8 mouse cellular contexts compared by ENCODE assay signal in the genomic region with DNA sequence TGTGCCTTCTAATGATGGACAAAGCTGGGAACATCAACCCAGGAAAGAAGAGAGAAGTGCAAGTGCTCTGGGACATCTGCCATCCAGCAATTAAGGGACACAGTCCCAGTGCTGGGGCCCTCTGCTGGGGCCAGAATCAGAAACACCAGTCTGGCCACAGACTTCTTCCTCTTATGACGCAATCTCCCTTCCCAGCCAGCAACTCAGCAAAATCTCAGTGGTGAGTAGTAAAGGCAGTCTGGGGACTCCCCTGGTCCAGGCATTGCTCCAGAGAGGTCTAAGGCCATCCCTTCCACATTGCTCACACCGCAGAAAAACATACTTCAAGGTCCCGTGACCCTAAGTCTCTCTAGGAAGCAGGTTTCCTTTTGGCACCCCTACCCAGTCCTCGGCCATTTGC. TPM values are rescaled to one million over a fixed set of nuclear protein-coding genes. Genes with fewer than 3 reads are reported as not detected.
DNase-seq lines count a peak whose midpoint lies in the region; ATAC-seq and TF ChIP-seq lines count a peak whose summit lies in the region.

No protein-coding gene starts in this region.

- no peaks in the 10 kb centered on the region for H3K9me3 ChIP-seq in MEL (replicated peaks; ENCODE audit: insufficient read depth, low read length)
- H3K9me3 ChIP-seq in forebrain, embryonic 14.5 days (replicated peaks; ENCODE audit: control insufficient read depth, low read length) = no peaks in the 10 kb centered on the region
- H3K9me3 ChIP-seq in hindbrain, embryonic 14.5 days (ENCODE audit: control insufficient read depth, low read length) = no peaks in the 10 kb centered on the region
- no peaks in the 10 kb centered on the region for H3K9me3 ChIP-seq in midbrain, postnatal 0 days (ENCODE audit: low read length)

- TF ChIP-seq RAD21 in MEL (IDR thresholded peaks at IDR 0.05; ENCODE audit: low read depth, low read length) = no peak

- TF ChIP-seq CTCF in C2C12 (IDR thresholded peaks at IDR 0.05; ENCODE audit: control insufficient read depth, insufficient read depth, insufficient read length) (no peak), MEL (IDR thresholded peaks at IDR 0.05 in 2 of 3, conservative IDR thresholded peaks at IDR 0.05 in 1 of 3; ENCODE audit: control insufficient read depth in 1 of 3, insufficient read depth in 1 of 3, low read depth in 2 of 3, low read length in 3 of 3, poor library complexity in 1 of 3, severe bottlenecking in 1 of 3) (peak in 1 of 3 experiments; percentile 30; a peak in 2 of 6 replicates)
- peak; percentile 53 for TF ChIP-seq CTCF in liver, adult 2 months (IDR thresholded peaks at IDR 0.05; ENCODE audit: low read depth, low read length)
- TF ChIP-seq CTCF in midbrain, postnatal 0 days (IDR thresholded peaks at IDR 0.05) = no peak

- H3K4me1 ChIP-seq in MEL (ENCODE audit: control insufficient read depth in 1 of 2, insufficient read depth in 2 of 2, low read length in 2 of 2) = peaks cover 4 to 22% of the 10 kb centered on the region in 2 experiments
- H3K4me1 ChIP-seq in forebrain, embryonic 14.5 days (ENCODE audit: control insufficient read depth, insufficient read depth, low read length) = peaks cover 8% of the 10 kb centered on the region
- H3K4me1 ChIP-seq in hindbrain, embryonic 14.5 days (replicated peaks; ENCODE audit: control insufficient read depth, insufficient read depth, low read length) = peaks cover 9% of the 10 kb centered on the region
- peaks cover 13% of the 10 kb centered on the region for H3K4me1 ChIP-seq in liver, adult 2 months (ENCODE audit: control insufficient read depth, insufficient read depth, low read length)
- peaks cover 8% of the 10 kb centered on the region; the same call in 1 of the 2 replicates for H3K4me1 ChIP-seq in midbrain, postnatal 0 days (ENCODE audit: insufficient read depth, low read length)

- intact Hi-C loops in left cerebral cortex, postnatal 36 days (cut with DNase I) = no loop called here

- peak overlapping the region; percentile 71; the same call in 1 of the 2 replicates for H3K9ac ChIP-seq in MEL (ENCODE audit: control insufficient read depth, low read depth, low read length, poor library complexity, severe bottlenecking)
- H3K9ac ChIP-seq in forebrain, embryonic 14.5 days (ENCODE audit: low read length) = no peak overlapping the region; the same call in 1 of the 2 replicates
- no peak overlapping the region for H3K9ac ChIP-seq in hindbrain, embryonic 14.5 days
- peak overlapping the region; percentile 85 for H3K9ac ChIP-seq in liver, adult 2 months (ENCODE audit: low read depth, low read length)
- H3K9ac ChIP-seq in midbrain, postnatal 0 days (replicated peaks; ENCODE audit: low read length, poor library complexity, severe bottlenecking) = peak overlapping the region; percentile 69; the same call in 1 of the 2 replicates

- H3K79me3 ChIP-seq in C2C12 (ENCODE audit: low read depth) = peaks cover 2% of the 10 kb centered on the region

- H3K4me3 ChIP-seq in C2C12 (ENCODE audit: insufficient read depth, poor library complexity, severe bottlenecking) (peak overlapping the region; percentile 74), MEL (ENCODE audit: control insufficient read depth in 1 of 2, insufficient read depth in 1 of 2, low read depth in 2 of 2, low read length in 2 of 2) (peak overlapping the region; percentile 63 to 85; a peak in 3 of 4 replicates)
- H3K4me3 ChIP-seq in forebrain, embryonic 14.5 days (ENCODE audit: low read depth, low read length) = peak overlapping the region; percentile 48; the same call in 1 of the 2 replicates
- H3K4me3 ChIP-seq in hindbrain, embryonic 14.5 days (replicated peaks; ENCODE audit: low read length) = peak overlapping the region; percentile 63
- peak overlapping the region; percentile 77 for H3K4me3 ChIP-seq in liver, adult 2 months (ENCODE audit: insufficient read depth, low read depth, low read length)
- H3K4me3 ChIP-seq in midbrain, postnatal 0 days (ENCODE audit: low read depth, low read length) = peak overlapping the region; percentile 64

- H3K4me2 ChIP-seq in forebrain, embryonic 14.5 days (ENCODE audit: low read length) = peak overlapping the region; percentile 75
- H3K4me2 ChIP-seq in hindbrain, embryonic 14.5 days (replicated peaks) = peak overlapping the region; percentile 65
- H3K4me2 ChIP-seq in midbrain, postnatal 0 days (ENCODE audit: low read depth, low read length, poor library complexity, severe bottlenecking) = peak overlapping the region; percentile 74

- DNase-seq in MEL (ENCODE audit: low read depth, low spot score) = peak; percentile 59
- no peak for DNase-seq in forebrain, embryonic 14.5 days (ENCODE audit: low spot score)
- no peak for DNase-seq in hindbrain, embryonic 14.5 days (ENCODE audit: low spot score)
- DNase-seq in liver, adult 2 months (ENCODE audit: extremely low read depth, low read depth, low spot score) = peak; percentile 90
- DNase-seq in midbrain, postnatal 0 days (ENCODE audit: low spot score) = no peak
- DNase-seq in left cerebral cortex, postnatal 36 days (ENCODE audit: low spot score in 2 of 2) = no peak
- no peak for DNase-seq in frontal cortex, postnatal 25 days (ENCODE audit: low spot score in 2 of 2)

- peak overlapping the region; percentile 40 for H3ac ChIP-seq in C2C12 (ENCODE audit: control insufficient read depth, insufficient read length, low read depth)

- 0 out of 4 replicates have a peak, but pooled peaks of 1 of the 2 experiments have one; percentile 38 for TF ChIP-seq EP300 in MEL (IDR thresholded peaks at IDR 0.05; ENCODE audit: low read depth in 1 of 2, low read length in 2 of 2)

- H3K79me2 ChIP-seq in C2C12 (ENCODE audit: control insufficient read depth, insufficient read depth) = peaks cover 11% of the 10 kb centered on the region
- H3K79me2 ChIP-seq in MEL (ENCODE audit: control insufficient read depth, insufficient read depth, low read length, poor library complexity) = peaks cover 3% of the 10 kb centered on the region; the same call in 1 of the 2 replicates
- H3K79me2 ChIP-seq in liver, adult 2 months (ENCODE audit: control insufficient read depth, insufficient read depth, low read length) = peaks cover 7% of the 10 kb centered on the region; the same call in 1 of the 2 replicates

- H3K27me3 ChIP-seq in C2C12 (ENCODE audit: control insufficient read depth, insufficient read depth, insufficient read length) = no peaks in the 10 kb centered on the region
- H3K27me3 ChIP-seq in MEL (ENCODE audit: control insufficient read depth in 1 of 2, insufficient read depth in 2 of 2, low read length in 2 of 2) = no peaks in the 10 kb centered on the region; a peak in 1 of 4 replicates
- H3K27me3 ChIP-seq in forebrain, embryonic 14.5 days (replicated peaks; ENCODE audit: control insufficient read depth, insufficient read depth, low read length) = no peaks in the 10 kb centered on the region
- H3K27me3 ChIP-seq in hindbrain, embryonic 14.5 days (ENCODE audit: control insufficient read depth, insufficient read depth, low read length) = no peaks in the 10 kb centered on the region
- H3K27me3 ChIP-seq in liver, adult 2 months (ENCODE audit: control insufficient read depth, insufficient read depth, low read length) = no peaks in the 10 kb centered on the region
- H3K27me3 ChIP-seq in midbrain, postnatal 0 days (ENCODE audit: insufficient read depth, low read length) = no peaks in the 10 kb centered on the region

- no peak overlapping the region for H3K27ac ChIP-seq in MEL (ENCODE audit: control insufficient read depth, low read depth, low read length)
- no peak overlapping the region for H3K27ac ChIP-seq in forebrain, embryonic 14.5 days (ENCODE audit: low read depth, low read length)
- no peak overlapping the region for H3K27ac ChIP-seq in hindbrain, embryonic 14.5 days
- H3K27ac ChIP-seq in liver, adult 2 months (replicated peaks; ENCODE audit: insufficient read depth, low read depth, low read length) = peak overlapping the region; percentile 82
- H3K27ac ChIP-seq in midbrain, postnatal 0 days (ENCODE audit: low read depth, low read length) = no peak overlapping the region

- no peak for ATAC-seq in forebrain, embryonic 14.5 days
- ATAC-seq in hindbrain, embryonic 14.5 days (ENCODE audit: low FRiP score) = no peak
- no peak for ATAC-seq in midbrain, postnatal 0 days (ENCODE audit: low FRiP score)

- H3K36me3 ChIP-seq in C2C12 (ENCODE audit: control insufficient read depth, insufficient read depth) = peaks cover 6% of the 10 kb centered on the region
- H3K36me3 ChIP-seq in MEL (ENCODE audit: control insufficient read depth in 1 of 2, insufficient read depth in 2 of 2, low read length in 2 of 2) = peaks cover 0 to 11% of the 10 kb centered on the region in 2 experiments; a peak in 2 of 4 replicates
- H3K36me3 ChIP-seq in forebrain, embryonic 14.5 days (ENCODE audit: control insufficient read depth, insufficient read depth, low read length) = peaks cover 9% of the 10 kb centered on the region
- 0 out of 2 replicates have a peak, but pooled peaks cover 11% of the 10 kb centered on the region for H3K36me3 ChIP-seq in hindbrain, embryonic 14.5 days (replicated peaks; ENCODE audit: control insufficient read depth, insufficient read depth)
- H3K36me3 ChIP-seq in liver, adult 2 months (ENCODE audit: control insufficient read depth, insufficient read depth, low read length) = peaks cover 2% of the 10 kb centered on the region; the same call in 1 of the 2 replicates
- H3K36me3 ChIP-seq in midbrain, postnatal 0 days (ENCODE audit: insufficient read depth, low read length) = peaks cover 6% of the 10 kb centered on the region; the same call in 1 of the 2 replicates

- TF ChIP-seq POLR2A in MEL (IDR thresholded peaks at IDR 0.05; ENCODE audit: control insufficient read depth in 1 of 2, insufficient read depth in 1 of 2, low read depth in 1 of 2, low read length in 2 of 2, poor library complexity in 1 of 2) = no peak
- no peak for TF ChIP-seq POLR2A in liver, adult 2 months (IDR thresholded peaks at IDR 0.05; ENCODE audit: extremely low read depth, insufficient read depth, low read length)

- WGBS in forebrain, embryonic 14.5 days = 79% methylated on average over 4 of the region's 4 CpGs
- WGBS in hindbrain, embryonic 14.5 days = 82% methylated on average over 4 of the region's 4 CpGs
- 0% methylated on average over 4 of the region's 4 CpGs for WGBS in liver, adult 2 months
- WGBS in midbrain, postnatal 0 days = 80% methylated on average over 4 of the region's 4 CpGs

RNA-seq across cellular contexts. Expression of gene Slc38a7, which starts 1.0 kb away (rescaled TPM):
- polyA plus RNA-seq in C2C12 (2012; fragmentation: generic; extraction: Trizol) (26.2 TPM), MEL (2012; ENCODE audit: insufficient read depth in 1 of 2, insufficient read length in 2 of 2, low read depth in 1 of 2, low replicate concordance in 2 of 2, missing spikeins in 1 of 2) (1 to 10 TPM in 1 of 2 experiments, not detected in 1; 6.5 TPM)
- total RNA-seq in MEL (2012; rRNA removed) = 2.5 and 3.4 TPM in 2 replicates
- 25.4 and 27.5 TPM in 2 replicates for polyA plus RNA-seq in forebrain, embryonic 14.5 days (2014; fragmentation: Nextera tagmentation; extraction: Ambion mirVana)
- 22.9 and 26.7 TPM in 2 replicates for polyA plus RNA-seq in hindbrain, embryonic 14.5 days (2014; fragmentation: Nextera tagmentation; extraction: Ambion mirVana)
- 10.7 and 16.6 TPM in 2 replicates for total RNA-seq in liver, adult 2 months (2014; rRNA removed)
- polyA plus RNA-seq in liver, adult 2 months (2012; rRNA removed) = 22.2 and 22.8 TPM in 2 replicates
- 33.4 and 36.6 TPM in 2 replicates for total RNA-seq in midbrain, postnatal 0 days (2014; rRNA removed)
- polyA plus RNA-seq in midbrain, postnatal 0 days (2015; fragmentation: Nextera tagmentation; extraction: Ambion mirVana) = 23.8 and 27.4 TPM in 2 replicates
- total RNA-seq in left cerebral cortex, postnatal 36 days (2021) = 10 to 100 TPM; 24.4 to 30.5 TPM

RNA-seq across cellular contexts. Expression of gene Sap18b, which starts 27.1 kb away (rescaled TPM):
- polyA plus RNA-seq in C2C12 (2012; fragmentation: generic; extraction: Trizol) (218 TPM), MEL (2012; ENCODE audit: insufficient read depth in 1 of 2, insufficient read length in 2 of 2, low read depth in 1 of 2, low replicate concordance in 2 of 2, missing spikeins in 1 of 2) (100 to 1,000 TPM in 1 of 2 experiments, not detected in 1; 354 TPM)
- total RNA-seq in MEL (2012; rRNA removed) = 157 and 182 TPM in 2 replicates
- polyA plus RNA-seq in forebrain, embryonic 14.5 days (2014; fragmentation: Nextera tagmentation; extraction: Ambion mirVana) = 271 and 294 TPM in 2 replicates
- 259 and 266 TPM in 2 replicates for polyA plus RNA-seq in hindbrain, embryonic 14.5 days (2014; fragmentation: Nextera tagmentation; extraction: Ambion mirVana)
- total RNA-seq in liver, adult 2 months (2014; rRNA removed) = 61.1 and 66.8 TPM in 2 replicates
- 30.7 and 39.5 TPM in 2 replicates for polyA plus RNA-seq in liver, adult 2 months (2012; rRNA removed)
- total RNA-seq in midbrain, postnatal 0 days (2014; rRNA removed) = 45.3 and 60.0 TPM in 2 replicates
- 273 and 280 TPM in 2 replicates for polyA plus RNA-seq in midbrain, postnatal 0 days (2015; fragmentation: Nextera tagmentation; extraction: Ambion mirVana)
- 10 to 100 TPM; 86.8 to 94.0 TPM for total RNA-seq in left cerebral cortex, postnatal 36 days (2021)

RNA-seq across cellular contexts. Expression of gene Got2, which starts 36.1 kb away (rescaled TPM):
- polyA plus RNA-seq in C2C12 (2012; fragmentation: generic; extraction: Trizol) = 189 TPM
- 179 and 209 TPM in 2 replicates for total RNA-seq in MEL (2012; rRNA removed)
- polyA plus RNA-seq in MEL (2012; ENCODE audit: insufficient read depth in 1 of 2, insufficient read length in 2 of 2, low read depth in 1 of 2, low replicate concordance in 2 of 2, missing spikeins in 1 of 2) = 100 to 1,000 TPM; 105 to 421 TPM
- 107 and 116 TPM in 2 replicates for polyA plus RNA-seq in forebrain, embryonic 14.5 days (2014; fragmentation: Nextera tagmentation; extraction: Ambion mirVana)
- 90.5 and 102 TPM in 2 replicates for polyA plus RNA-seq in hindbrain, embryonic 14.5 days (2014; fragmentation: Nextera tagmentation; extraction: Ambion mirVana)
- total RNA-seq in liver, adult 2 months (2014; rRNA removed) = 271 and 323 TPM in 2 replicates
- 350 and 393 TPM in 2 replicates for polyA plus RNA-seq in liver, adult 2 months (2012; rRNA removed)
- 226 and 229 TPM in 2 replicates for total RNA-seq in midbrain, postnatal 0 days (2014; rRNA removed)
- polyA plus RNA-seq in midbrain, postnatal 0 days (2015; fragmentation: Nextera tagmentation; extraction: Ambion mirVana) = 235 and 251 TPM in 2 replicates
- total RNA-seq in left cerebral cortex, postnatal 36 days (2021) = 100 to 1,000 TPM; 211 to 254 TPM

RNA-seq across cellular contexts. Expression of gene Cnot1, which starts 45.0 kb away (rescaled TPM):
- 40.6 TPM for polyA plus RNA-seq in C2C12 (2012; fragmentation: generic; extraction: Trizol)
- 119 and 158 TPM in 2 replicates for total RNA-seq in MEL (2012; rRNA removed)
- 1,000 to 10,000 TPM in 1 of 2 experiments, 100 to 1,000 TPM in 1; 259 to 3,440 TPM for polyA plus RNA-seq in MEL (2012; ENCODE audit: insufficient read depth in 1 of 2, insufficient read length in 2 of 2, low read depth in 1 of 2, low replicate concordance in 2 of 2, missing spikeins in 1 of 2)
- 63.0 and 66.4 TPM in 2 replicates for polyA plus RNA-seq in forebrain, embryonic 14.5 days (2014; fragmentation: Nextera tagmentation; extraction: Ambion mirVana)
- 61.9 and 70.5 TPM in 2 replicates for polyA plus RNA-seq in hindbrain, embryonic 14.5 days (2014; fragmentation: Nextera tagmentation; extraction: Ambion mirVana)
- total RNA-seq in liver, adult 2 months (2014; rRNA removed) = 116 and 125 TPM in 2 replicates
- 40.2 and 41.1 TPM in 2 replicates for polyA plus RNA-seq in liver, adult 2 months (2012; rRNA removed)
- total RNA-seq in midbrain, postnatal 0 days (2014; rRNA removed) = 177 and 187 TPM in 2 replicates
- 23.6 and 26.9 TPM in 2 replicates for polyA plus RNA-seq in midbrain, postnatal 0 days (2015; fragmentation: Nextera tagmentation; extraction: Ambion mirVana)
- 100 to 1,000 TPM; 115 to 131 TPM for total RNA-seq in left cerebral cortex, postnatal 36 days (2021)

Comparison
In these comparisons a context has a peak if more than half of its experiments do, and no peak if none do; other contexts are left out.
1. DNase-seq: peak in MEL (single experiment) and liver, adult 2 months (single experiment); none in forebrain, embryonic 14.5 days (single experiment), hindbrain, embryonic 14.5 days (single experiment), midbrain, postnatal 0 days (single experiment), left cerebral cortex, postnatal 36 days (0 of 2) and frontal cortex, postnatal 25 days (0 of 2).
2. H3K9ac ChIP-seq: peak in MEL (single experiment), liver, adult 2 months (single experiment) and midbrain, postnatal 0 days (single experiment); none in forebrain, embryonic 14.5 days (single experiment) and hindbrain, embryonic 14.5 days (single experiment).
3. Peak in every context shown above with its lines, with median percentiles within 50 percentile points of each other: H3K4me3 ChIP-seq and H3K4me2 ChIP-seq.